Mouse (Mus musculus) MEL-GATA-1-ER (cell line): Measurements from ENCODE around the gene Rnf17.

Experiments used
- DNase-seq: peaks from one replicate; pipeline ENCODE4 v3.0.0-alpha.2; 2012; ENCODE audit warnings: low read depth; ENCODE audit errors: extremely low read depth

The Rnf17 gene

DNA sequence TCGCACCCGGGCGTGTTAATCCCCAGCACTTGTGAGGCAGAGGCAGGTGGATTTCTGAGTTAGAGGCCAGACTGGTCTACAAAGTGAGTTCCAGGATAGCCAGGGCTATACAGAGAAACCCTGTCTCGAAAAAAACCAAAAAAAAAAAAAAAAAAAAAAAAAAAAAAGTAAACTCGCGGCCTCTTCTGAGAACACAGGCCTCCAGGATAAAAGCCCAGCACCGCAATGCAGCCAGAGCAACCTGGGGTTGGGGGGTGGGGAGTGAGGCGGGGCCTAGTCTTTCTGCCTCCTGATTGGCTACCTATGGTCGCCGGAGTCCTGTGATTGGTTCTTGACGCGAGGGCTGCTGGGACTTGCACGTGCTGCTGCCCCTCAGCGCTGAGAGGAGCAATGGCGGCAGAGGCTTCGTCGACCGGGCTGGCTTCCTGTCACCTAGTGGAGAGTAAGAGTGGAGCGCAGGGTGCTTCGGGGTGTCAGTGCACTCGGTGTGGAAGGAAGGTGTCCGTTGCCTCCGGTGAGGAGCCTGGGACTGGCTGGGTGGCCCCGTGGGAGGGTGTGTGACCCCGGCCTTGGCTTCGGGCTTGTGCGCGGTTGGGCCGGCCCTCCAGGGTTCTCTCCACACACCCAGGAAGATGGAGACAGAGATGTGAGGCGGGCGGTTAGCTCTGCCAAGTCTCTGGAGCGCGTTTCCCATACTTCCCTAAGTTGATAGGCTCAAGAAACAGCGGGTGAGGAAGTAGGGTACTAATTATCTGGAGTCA, at the start of gene Rnf17:
TSS of gene Rnf17 (plus strand) at position 271 of the 761 bp plus-strand sequence.
- peak; percentile 88 for DNase-seq

DNA sequence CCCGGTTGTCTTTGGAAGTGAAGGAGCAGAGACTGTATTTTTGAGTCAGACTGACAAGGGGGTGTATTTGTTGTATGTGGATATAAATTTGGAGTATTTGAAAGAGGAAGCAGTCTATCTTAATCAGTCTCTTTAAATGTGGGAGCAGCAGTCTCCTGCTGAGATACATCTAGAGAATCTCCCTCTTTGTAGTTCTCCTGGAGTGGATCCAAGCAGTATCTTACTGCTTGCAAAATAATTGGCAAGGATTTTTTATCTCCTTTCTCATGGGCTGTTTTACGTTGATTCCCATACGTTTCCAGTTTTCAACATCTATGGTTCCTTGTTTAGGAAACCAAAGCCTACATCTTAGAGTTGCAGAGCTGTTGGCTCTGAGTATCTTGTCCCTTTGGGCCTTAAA, 47.6 kb upstream of the Rnf17 start:
- no peak for DNase-seq

DNA sequence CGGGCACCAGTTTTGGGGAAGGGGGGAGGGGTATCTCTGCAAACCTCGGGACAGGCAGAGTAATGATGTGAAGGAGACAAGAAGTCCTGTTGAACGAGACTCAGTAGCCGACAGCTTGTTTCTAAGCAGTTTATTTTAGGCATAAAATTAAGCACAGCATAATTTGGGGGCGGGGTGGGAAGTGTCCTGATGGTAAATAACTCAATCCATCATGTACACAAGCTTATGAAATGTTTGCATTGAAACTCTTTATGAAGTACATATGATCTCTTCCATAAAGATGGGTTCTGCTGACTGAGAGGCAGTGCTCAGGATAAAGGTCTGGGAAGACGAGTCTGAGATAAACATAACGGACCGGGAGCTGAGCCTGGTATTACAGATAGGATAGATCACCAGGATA, 47.0 kb upstream of the Rnf17 start:
- no peak for DNase-seq

DNA sequence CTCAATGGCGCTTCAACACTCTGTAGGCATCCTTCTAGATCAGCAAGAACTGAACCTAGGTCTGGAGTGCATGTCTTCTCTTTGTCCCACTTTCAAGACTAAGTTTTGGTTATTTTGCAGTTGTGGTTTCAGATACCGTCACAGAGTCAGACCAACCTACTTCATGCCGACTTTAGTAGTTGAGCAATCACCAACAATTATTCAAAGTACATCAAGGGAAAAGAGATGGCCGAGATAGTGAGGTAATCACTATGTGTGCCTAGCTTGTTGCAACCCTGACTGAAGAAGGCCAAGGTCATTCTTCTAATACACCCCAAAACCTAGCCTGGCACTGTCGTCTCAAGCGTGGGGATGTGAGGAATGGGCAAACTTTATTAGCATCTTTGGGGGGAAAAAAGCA, 46.2 kb upstream of the Rnf17 start:
- DNase-seq, result no peak

DNA sequence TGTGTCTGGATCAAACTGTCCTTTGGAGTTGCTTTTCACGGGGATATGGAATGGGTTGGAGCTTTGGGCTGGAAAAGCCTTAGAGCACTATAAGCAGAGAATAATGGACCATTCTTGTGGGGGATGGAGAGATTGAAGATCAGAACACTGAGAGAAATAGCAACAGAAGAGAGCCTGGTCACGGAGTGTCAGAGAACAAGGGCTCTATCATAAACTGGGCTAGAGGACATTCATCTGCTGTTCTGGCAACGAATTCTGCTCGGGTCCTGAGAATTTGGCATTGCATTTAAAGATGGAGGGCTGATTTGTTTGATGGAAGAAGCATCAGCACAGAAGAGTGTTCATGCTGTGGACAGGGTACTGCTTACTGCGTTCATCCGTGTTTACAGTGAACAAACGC, 44.0 kb upstream of the Rnf17 start:
- no peak for DNase-seq

DNA sequence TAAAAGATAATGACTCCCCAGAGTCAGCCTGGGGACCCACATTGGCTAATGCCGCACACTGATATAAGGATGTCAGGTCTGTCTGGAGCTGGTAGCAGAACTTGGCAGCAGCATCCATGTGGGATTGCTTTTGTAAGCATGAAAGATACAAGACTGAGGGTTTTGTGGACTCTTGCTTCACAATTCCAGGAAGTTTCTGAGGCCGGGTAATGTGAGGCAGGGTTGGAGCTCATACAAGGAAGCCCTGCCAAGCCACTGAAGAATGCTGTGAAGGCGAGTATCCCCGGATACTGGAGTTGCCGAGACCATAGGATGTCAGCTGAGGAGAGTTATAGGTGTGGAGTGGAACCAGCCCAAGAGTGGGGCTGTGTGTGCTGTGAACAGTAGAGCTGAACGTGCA, 43.2 kb upstream of the Rnf17 start:
- DNase-seq, result no peak

DNA sequence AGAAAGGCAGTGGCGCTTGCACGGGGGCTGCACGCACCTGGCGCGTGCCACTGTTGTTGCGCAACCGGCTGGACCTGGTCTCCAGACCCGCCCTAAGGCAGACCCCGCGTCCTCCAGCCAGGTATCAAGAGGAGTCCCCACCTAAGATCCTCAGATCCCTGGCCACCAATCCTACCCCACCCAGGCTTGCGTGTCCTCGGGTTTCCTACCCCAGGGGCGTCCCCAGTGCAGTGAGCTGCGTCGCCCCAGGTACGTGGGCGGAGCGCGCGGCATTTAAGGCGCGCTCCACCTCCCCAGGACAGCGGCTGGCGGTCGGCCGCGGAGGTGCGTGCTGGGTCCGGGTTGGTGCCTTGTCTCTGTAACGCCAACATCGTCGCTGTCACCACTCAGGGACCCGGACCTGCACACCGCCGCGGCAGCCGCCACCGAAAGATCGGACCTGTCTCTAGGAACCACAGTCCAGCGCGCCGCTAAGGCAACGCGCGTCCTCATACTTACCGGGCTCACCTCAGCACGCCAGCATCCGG, 37.6 kb upstream of the Rnf17 start, which contains the start of gene Atp12a:
TSS of gene Atp12a (plus strand) at position 358 of the 527 bp plus-strand sequence.
- no peak for DNase-seq

DNA sequence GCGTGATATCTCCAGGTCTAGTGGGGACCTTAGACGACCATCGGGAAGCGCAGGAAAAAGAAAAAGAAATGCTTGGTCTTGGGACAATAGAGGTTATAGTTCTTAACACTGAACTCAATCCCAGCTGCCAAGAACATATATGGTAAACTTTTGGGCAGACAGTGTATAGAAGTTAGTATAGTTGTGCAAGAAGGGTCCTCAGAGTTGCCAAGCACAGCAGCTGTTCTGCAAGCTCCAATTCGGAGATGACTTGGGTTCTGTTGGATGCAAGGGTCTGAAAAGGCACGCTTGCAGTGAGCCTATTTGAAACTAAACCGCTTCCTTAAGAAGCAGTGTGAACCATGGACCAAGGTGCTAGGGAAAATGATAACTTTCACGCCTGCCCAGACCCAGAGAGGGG, 37.1 kb upstream of the Rnf17 start:
- no peak for DNase-seq

DNA sequence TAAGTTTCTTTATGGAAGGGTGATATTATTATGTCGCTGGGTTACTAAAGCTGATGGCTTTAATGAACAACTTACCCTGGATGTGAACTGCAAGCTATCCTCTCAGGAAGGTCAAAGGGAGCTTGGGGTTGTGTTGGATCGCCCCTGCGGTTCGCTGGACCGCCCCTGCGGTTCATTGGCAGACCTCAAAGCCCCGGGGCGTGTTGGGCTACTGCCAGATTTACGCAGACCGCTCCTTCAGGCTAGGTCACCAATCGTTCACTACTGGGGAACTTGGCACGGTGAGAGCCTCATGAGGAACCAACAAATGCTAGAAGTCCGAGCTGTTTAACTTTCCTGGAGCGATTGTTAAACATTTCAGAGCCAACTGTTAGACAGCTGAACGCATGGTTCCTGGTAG, 35.7 kb upstream of the Rnf17 start:
- no peak for DNase-seq

DNA sequence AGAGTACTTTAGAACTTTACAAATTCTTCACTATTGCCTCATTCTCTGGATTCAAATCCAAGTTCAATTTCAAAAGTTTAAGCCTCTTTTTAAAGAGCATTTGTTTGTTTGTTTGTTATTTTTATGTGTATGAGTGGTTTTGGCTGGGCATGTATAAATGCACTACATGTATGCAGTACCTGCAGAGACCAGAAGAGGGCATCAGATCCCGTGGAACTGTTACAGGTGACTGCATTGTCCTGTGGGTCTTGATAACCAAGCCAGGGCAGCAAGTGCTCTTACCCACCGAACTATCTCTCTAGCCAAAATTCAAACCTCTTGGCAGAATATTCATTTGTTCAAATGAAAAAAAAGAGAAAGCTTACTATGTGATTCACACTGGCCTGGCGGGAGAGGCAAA, 33.5 kb upstream of the Rnf17 start:
- peak; percentile 24 for DNase-seq

DNA sequence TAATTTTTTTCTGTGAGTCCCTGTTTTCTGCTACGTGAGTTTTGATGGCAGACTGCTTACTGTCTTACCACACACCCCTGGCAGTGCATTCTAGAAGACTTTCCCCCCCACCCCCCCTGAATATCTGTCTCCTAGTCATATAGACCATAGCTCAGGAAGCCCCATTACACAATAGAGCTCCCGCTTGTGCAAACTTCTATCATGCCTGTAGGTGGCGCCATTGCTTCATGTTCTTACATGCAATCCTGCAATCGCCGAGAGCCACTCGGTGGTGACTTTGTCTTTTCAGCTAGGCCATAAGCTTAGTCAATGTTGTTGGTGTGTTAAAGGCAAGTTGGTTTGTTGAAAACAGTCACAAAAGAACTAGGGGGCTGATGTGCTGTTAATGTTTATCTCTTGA, 26.6 kb upstream of the Rnf17 start:
- DNase-seq, result peak; percentile 66

DNA sequence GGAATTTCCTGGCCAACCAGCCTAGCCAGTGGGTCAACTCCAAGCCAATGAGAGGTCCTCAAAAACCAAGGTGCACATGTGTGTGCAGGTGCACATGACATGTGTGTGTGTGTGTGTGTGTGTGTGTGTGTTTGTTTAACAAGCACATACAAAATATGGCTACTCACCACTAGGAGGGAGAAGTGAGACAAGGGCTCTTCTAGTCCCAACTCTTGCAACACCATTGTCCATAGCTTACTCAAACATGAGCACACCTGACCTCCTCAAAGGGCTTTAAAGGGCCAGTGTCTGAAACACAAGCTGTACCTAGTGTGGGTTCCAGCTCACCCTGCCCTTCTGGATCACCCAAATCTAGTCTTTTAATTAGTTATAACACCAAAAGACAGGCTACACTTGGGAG, 24.6 kb upstream of the Rnf17 start:
- DNase-seq, result no peak

DNA sequence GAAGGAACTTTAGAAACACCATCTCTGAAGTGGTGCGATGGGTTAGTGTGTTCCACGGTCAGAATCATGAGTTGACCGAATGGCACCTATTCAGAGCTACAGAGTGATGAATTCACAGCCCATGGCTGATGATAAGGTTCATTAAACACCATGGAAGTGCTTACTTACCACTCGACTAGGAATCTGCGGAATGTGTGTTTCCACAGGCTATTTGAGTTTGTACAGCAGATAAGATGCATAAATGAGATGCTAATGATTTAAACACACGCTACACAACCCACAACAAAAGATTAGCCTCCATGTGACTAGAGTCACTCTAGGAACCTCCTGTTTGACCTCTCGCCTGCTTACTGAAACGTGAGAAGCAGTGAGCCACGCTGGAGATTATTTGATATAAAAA, 23.0 kb upstream of the Rnf17 start:
- no peak for DNase-seq

DNA sequence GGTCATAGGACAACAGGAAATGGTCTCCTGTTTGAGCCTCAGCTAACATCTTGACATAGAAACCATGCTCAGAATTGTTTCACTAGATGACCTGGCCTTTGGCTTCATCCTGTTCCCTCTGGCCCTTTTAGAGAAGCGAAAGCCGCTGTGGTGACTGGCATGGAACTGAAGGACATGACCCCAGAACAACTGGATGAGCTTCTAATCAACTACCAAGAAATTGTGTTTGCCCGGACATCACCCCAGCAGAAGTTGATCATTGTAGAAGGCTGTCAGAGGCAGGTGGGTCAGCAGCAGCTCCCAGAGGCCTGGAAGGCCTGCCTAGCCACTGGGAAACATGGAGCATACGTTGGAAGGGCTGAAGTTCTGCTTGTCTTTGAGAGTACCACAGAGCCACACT, 20.0 kb upstream of the Rnf17 start:
- no peak for DNase-seq

DNA sequence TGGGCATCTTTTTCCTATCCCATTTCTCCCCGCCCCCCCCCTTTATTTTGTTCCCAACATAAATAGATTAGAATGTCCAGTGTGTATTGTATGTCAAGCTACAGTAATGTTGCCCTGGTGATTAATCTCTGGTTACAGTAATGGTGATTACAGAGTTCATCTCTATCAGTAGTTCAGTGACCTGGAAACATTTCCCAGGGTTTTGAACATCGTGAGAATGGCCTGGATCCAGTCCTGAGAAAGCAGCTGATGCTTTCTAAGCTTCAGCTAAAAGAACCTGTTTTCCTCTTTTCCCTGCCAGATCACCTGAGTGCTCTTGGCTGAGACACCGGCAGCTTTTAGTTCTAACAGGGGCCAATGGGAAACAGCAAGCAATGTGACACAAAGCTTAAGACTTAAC, 12.1 kb upstream of the Rnf17 start:
- DNase-seq, result no peak

DNA sequence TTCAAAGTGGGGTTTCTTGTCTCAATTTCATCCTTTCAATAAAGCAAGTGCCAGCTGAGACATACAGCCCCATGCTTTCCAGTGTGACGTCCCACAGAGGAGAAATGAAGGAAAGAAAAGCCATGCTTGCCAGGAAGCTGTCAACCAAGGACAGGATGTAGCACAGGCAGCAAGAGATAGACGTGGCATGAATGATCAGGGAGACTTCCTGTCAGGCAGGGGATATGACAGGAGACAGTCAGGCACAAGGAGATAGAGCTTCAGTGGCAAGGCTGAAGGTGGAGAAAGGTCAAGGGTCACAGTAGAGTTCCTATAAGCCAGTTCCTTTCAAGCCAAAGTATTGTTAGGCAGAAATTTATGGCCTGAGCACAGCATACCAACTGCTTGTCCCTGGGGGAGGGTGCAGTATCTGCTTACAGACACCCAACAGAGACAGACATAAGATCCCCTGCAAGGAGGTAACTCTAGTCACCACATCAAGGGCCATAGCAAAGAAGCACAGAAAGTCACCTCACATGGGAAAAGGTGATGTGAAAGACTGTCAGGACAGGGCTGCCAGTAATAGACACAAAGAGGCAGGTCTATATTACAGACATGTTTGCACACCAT, 8.6 kb upstream of the Rnf17 start:
- DNase-seq, result no peak

DNA sequence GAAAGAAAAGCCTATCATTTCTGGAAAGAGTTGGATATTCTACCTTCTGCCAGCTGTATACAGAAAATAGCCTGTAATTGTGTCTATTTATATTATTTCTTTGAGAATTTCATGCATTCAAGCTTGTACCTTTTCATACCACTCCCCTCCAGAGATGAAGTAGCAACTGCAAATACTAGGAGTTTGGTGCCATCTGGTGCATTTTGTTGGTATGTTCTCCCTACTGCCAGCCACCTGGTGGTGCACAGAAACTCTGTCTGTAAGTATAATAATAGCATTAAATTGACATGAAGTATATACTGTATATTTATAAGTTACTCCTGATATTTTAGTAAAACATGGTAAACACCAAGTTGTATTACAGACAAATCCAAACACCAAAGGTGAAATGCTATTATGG, 4.4 kb upstream of the Rnf17 start:
- DNase-seq, result peak; percentile 24

DNA sequence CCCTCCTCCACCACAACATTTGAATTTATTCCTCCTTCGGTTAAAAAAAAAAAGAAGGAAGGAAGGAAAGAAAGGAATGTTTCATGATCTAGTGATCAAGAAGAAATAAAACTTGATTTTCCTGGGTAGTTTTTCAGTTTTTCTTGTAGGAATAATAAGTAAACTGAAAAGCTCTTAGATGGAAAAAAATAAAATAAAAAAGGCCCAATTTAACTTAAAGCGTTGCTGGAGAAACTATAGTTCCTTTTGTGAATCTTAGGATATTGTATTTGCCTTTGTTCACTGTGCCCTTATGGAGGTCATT, 643 bp downstream of the Rnf17 start:
- no peak for DNase-seq

DNA sequence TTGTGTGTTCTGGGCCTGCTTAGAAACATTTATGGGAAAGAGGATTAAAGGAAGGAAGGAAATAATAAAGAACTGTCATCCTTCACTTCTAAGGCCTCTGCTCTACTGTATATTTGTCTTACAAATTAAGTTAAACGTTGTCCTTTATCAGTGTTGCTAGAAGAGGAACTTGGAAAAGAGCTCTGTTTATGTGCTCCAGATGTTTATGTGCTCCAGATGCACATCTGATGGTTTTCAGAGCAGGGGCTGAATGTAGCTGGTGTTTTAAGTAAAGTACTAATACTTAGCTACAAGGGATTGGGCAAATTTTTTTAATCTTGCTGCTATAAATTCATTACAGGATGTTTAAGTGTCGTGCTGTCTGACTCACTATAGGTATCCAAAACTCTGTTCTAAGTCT, 59.7 kb downstream of the Rnf17 start:
- DNase-seq, result no peak

DNA sequence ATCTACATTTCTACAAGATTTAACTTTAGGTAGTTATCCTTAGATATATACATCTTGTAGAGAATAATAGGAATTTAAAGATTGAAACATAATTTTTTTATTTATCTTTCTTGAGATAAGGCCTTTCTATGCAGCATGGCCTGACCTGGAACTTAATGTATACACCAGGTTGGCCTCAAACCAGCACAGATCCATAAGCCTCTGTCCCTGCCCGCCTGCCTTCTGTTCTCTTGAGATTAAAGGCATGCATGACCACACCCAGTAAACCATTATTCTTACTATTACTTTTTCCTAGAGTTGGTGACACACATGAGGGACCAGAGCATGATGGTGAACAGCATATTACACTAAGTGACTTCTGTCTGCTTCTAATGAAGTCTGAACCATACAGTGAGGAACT, 60.3 kb downstream of the Rnf17 start:
- DNase-seq, result no peak

DNA sequence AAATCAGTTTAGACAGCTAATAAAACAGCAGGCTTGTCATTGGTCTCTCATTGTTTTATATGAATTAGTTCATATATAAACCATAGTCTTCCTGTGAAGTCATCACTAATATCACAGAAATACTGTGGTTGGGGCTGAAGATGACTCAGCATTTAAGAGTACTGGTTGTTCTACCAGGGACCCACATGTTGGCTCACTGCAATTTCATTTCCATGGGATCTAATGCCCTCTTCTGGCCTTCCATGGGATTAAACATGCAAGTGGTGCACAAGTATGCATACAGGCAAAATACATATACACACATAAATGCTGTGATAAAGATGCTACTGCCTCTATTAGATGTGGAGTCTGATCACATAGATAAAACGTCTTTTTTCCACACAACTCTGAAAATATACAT, 65.8 kb downstream of the Rnf17 start:
- peak; percentile 49 for DNase-seq

DNA sequence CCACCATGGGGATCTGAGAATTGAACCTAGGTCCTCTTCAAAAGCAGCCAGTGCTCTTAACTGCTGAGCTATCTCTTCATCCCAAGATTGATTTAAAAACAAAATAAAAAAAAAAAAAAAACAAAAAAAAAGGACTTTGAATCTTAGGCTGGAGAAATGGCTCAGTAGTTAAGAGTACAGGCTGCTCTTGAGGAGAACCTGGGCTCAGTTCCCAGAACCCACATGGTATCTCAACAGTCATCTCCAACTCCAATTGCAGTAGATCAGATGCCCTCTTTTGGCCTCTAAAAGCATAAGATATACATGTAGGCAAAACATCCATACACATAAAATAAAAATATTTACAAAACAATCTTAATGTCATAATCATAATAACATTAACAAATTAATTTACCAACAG, 87.4 kb downstream of the Rnf17 start:
- DNase-seq, result no peak

DNA sequence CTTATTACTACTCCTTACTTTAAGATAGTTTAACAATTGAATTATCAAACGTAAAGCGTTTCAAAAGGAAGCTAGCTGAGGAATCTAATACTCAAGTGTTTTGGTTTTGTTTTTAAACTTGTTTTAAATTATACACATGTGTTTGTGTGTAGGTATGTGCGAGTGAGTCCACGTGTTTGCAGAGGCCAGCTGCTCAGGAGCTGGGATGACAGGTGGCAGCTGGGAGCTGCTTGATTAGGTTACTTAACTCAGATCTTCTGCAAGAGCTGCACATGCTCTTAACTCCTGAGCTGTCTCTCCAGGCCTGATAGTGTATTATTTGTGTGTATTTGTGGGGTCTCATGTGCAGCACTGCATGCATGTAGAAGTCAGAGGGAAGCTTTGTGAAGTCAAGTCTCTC, 100.0 kb downstream of the Rnf17 start:
- DNase-seq, result no peak
